Mouse (Mus musculus) retina, embryonic 14.5 days (tissue): ENCODE measurements around the gene Six4.
"Not testable (repeated sequence)": the region's sequence is repeated elsewhere in the genome, so short reads cannot be mapped to it uniquely, and the experiment has no call there.

ENCODE experiments used
- DNase-seq: peaks from one replicate; pipeline ENCODE4 v3.0.0-alpha.2; 2015; ENCODE audit warnings: low spot score

The Six4 gene

DNA sequence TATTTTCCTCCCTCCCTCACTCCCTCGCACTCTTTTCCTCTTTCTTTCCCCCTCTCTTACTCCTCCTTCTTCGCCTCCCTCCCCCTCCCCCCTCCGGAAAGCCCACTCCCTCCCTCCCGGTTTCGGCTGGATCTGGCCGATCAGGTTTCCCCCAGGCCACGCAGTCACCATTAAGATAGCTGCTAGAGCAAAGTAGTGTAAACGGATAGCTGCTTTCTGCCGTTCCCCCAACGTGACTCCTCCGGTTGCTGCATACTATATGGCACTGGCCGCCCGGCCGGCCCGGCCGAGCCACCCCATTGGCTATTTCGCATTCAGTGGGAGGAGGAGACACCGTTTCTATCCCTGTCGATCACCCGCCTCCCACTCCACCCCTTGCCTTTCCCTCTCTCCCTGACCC is at the start of gene Six4:
Gene Six4, minus strand, starts transcription at position 261 of the 400 bp plus-strand sequence.
- DNase-seq, result peak; percentile 82

DNA sequence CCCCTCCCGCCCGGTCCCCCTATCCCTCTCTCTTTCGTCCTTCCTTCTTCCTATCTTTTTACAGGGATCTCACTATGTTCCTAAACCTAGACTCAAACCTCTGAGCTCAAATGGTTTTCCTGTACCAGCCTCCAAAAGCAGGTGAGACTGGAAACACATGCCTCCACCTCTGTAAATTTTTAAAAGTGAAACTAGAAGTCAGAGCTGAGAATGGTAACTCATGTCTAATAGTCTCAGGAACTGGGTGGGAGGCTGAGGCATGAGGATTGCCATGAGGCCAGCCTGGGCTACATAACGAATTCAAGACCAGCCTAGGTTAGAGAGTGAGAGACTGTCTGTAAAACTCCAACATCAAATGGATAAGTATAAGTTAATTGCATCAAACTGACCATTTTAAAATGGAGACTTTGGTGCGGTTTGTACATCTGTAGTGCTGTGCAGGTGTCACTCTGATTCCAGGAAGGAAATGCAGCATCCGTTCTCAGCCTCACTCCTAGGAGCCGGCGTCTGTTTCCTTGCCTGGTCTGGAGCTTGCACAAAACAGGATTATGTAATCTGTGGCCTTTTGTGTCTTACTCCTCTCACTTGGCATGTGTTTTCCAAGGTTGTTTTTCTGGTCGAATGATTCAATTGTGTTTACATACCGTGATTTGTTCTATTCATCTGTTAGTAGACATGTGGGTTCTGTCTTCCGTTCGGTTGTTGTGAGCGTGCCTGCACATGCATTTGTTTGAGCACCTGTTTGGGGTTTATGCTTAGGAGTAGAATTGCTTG is 49.3 kb upstream of the Six4 start:
- DNase-seq, result no peak

DNA sequence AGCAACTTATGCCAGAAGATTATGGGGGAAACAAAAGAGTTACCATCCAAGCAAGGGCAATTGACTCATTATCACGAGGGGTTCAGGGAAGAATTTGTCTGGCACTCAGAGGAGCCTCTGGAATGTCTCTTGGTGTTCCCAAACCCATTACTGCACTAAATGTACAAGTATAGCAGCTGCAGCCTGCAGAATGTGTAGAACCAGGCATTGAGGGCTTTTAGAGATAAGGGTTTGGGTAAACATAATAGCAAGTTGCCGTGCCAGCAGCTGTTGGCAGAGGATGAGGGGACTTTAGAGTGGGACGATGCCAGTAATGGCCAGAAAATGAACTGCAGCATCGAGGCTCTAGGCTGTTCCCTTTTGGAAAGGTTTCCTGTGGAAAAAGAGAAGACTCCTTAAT is 47.1 kb upstream of the Six4 start:
- no peak for DNase-seq

- DNase-seq, result no peak
Observed at GRCm38 (mm10) chr12:73154150-73154549, 40.9 kb upstream of the Six4 start.

DNA sequence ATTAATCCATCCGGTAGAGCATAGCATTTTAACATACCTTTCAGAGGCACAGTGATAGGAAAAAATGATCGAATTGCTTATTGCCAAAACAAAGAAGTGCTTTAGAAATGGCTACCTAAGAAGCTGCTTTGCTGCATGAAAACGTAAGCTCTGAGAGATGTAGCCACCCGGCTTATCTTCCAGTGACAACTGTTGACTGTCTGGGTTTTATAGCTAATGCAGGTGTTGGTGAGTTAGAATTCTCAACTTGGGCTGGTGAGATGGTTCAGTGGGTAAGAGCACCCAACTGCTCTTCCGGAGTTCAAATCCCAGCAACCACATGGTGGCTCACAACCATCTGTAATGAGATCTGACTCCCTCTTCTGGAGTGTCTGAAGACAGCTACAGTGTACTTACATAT is 37.8 kb upstream of the Six4 start:
- not testable (repeated sequence) for DNase-seq

DNA sequence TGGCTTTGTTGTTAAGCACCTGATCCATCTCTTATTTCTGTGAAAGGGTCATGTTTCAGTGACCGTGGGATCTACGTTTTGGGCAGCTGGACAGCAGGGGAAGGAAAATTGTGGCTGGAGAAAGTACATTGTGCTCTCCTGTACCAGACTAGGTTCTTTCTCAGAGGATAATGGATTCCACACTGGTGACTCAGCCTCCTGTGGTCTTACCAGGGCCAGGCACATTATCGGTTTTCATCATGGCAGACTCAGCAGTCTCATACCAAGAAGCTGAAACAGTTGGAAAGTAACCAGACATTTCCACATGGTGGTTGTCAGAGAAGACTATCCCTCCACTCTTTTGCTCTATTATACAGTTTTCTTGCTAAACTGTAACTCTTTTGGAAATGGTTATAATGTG is 34.0 kb upstream of the Six4 start:
- no peak for DNase-seq

DNA sequence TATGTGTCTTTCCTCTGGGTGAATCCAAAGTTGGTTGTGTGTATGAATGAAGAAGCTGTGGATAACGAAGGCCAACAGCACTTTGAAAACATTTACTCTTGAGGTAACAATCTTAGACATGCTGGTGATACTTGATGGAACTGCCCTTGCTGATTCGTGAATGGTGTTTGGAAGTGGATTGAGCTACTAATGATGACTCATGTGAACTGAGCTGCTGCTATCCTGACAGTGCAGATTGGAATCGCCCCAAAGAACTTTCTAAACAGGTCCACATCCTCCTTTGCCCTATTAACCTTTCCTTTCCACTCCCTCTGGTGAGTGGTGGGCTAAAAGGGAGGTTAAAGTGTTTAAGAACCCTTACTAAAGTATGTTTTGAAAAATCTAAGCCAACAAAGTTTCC is 27.5 kb upstream of the Six4 start:
- DNase-seq, result no peak

GRCm38 (mm10) chr12:73125250-73125649 is 12.0 kb upstream of the Six4 start:
- no peak for DNase-seq

DNA sequence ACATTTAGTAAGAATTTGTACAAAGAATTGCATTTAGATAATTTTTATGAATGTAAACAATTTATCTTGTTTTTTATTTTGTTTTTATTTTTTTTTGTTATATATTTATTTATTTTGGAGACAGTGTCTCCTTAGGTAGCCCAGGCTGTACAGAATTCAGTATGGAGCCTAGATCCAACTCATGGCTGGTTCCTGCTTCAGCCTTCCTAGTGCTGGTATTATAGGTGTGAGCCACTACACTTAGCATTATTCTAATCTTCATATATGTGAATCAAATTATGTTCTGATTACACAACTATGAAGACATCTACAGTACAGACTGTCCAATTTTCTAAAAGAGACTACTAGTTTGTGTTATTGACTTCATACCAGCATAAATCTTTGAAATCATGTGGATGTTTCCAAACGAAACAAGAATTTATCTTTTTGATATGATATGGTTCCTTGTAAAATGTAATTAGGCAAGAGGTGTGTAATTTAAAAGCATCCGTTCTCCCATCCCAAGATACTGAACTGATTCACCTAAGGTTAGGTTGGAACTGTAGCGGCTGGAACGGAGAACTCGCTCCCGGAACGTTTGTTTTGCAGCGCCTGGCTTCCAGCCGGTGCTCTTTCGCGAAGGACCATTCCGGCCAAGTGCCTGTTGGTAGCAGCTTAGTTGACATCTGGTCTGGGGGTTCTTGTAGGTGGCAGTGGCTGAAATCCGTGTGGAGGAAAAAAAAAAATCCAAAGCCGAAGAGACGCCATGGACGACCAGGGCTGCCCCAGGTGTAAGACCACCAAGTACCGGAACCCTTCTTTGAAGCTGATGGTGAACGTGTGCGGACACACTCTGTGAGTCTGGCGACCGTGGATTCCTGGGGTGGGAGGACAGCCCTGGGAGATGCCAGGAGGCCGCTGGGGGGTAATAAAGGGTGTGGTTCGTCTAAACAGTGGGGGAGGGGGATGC is 10.1 kb upstream of the Six4 start, which contains the start of gene Mnat1:
Gene Mnat1, plus strand, starts transcription at position 625 of the 949 bp plus-strand sequence.
- peak; percentile 94 for DNase-seq

DNA sequence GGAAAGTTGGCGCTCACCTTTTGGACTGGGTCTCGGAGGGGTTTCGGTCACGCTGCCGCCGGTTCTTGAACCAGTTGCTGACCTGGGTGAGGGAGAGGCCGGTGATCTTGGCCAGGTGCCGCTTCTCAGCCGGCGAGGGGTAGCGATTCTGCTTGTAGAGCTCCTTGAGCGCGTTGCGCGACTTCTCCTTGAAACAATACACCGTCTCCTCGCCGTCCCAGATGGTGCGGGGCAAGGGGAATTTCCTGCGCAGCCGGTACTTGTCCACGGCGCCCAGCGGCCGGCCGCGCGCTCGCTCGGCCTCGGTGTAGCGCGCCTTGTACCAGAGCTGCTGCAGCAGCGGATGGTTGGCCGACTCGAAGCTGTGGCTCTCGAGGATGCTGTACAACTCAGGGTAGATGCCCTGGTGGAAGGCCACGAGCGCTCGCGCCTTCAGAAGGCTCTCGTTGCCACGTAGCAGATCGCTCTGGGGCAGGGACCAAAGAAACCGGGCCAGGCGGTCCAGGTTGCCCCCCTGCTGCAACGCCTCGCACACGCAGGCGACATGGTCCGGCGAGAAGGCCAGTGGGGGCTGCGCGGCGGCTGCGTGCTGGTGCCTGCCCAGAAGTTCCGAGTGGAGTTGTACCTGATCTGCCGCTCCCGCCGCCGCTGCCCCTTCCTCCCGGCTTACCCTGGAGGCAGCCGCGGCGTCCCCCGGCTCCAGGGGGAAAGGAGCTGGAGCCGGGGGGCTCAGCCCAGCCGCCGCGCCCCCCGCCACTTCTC is 749 bp downstream of the Six4 start:
- DNase-seq, result peak; percentile 63

- DNase-seq, result peak; percentile 51
Observed at GRCm38 (mm10) chr12:73111561-73112325, 1.5 kb downstream of the Six4 start.

- peak; percentile 33 for DNase-seq
Observed at GRCm38 (mm10) chr12:73110431-73111111, 2.7 kb downstream of the Six4 start.

DNA sequence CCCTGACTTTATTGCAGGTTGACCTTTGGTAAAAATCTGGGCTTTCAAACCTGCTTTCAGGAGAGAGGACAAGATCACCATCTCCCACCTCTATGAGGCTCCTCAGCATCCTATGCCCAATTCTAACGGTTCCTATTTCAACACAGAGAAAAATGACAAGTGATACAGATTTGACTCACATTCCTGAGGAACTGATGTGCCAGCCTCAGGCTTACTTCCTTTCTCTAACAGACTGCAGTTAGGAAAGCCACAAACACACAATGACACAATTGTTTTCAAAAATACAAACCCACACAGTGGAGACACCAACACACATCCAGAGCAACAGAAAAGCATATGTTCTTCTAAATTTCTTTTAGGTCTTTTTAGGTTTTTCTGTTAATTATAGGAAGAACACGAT is 5.4 kb downstream of the Six4 start:
- DNase-seq, result no peak

- no peak for DNase-seq
Observed at GRCm38 (mm10) chr12:73103713-73104112, 9.5 kb downstream of the Six4 start.

DNA sequence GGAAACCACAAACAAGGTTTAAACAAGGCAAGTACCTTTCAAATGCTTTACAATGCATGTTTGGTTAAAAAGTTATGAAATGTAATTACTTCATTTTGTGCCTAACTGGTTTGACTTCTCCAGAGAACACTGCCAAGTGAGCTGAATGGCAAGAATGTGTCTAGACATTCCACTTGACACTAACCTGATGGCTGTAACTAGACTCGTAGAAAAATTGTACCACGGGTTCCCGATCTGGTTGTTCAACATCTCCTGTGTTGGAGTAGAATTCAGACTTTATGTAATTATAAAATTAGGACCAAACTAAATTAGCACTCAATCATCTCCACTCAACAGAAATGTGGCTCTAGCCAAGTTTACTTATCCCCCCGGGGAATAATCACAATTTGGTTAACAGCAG is 14.7 kb downstream of the Six4 start:
- no peak for DNase-seq

GRCm38 (mm10) chr12:73096177-73096576 is 17.1 kb downstream of the Six4 start:
- DNase-seq, result not testable (repeated sequence)

- DNase-seq, result no peak
Observed at GRCm38 (mm10) chr12:73094605-73095004, 18.7 kb downstream of the Six4 start.

- no peak for DNase-seq
Observed at GRCm38 (mm10) chr12:73094189-73094588, 19.1 kb downstream of the Six4 start.

GRCm38 (mm10) chr12:73090672-73091335 is 22.5 kb downstream of the Six4 start:
- DNase-seq, result no peak

- DNase-seq, result peak; percentile 10
Observed at GRCm38 (mm10) chr12:73088911-73089310, 24.3 kb downstream of the Six4 start.
